Mouse (Mus musculus): ENCODE results near the gene Disp1. TPM values are rescaled to one million over a fixed set of nuclear protein-coding genes. Genes with fewer than 3 reads are reported as not detected.

The Disp1 gene
- polyA plus RNA-seq, 1 experiment from 2014 or later = 7.5 TPM

- Histone ChIP-seq H3K27ac (ENCODE audit: low read depth, low read length) (no peak overlapping the region), H3K9ac (ENCODE audit: low read depth, low read length) (no peak overlapping the region), H3K36me3 (ENCODE audit: control insufficient read depth, insufficient read depth, low read length) (no peaks in the 10 kb centered on the region), H3K4me3 (ENCODE audit: low read length) (no peak overlapping the region), H3K9me3 (ENCODE audit: control insufficient read depth, low read length) (no peaks in the 10 kb centered on the region), H3K4me2 (ENCODE audit: low read length) (no peak overlapping the region), H3K27me3 (replicated peaks; ENCODE audit: control insufficient read depth, insufficient read depth, low read length) (no peaks in the 10 kb centered on the region; the same call in 1 of the 2 replicates), H3K4me1 (ENCODE audit: control insufficient read depth, insufficient read depth, low read depth, low read length) (0 out of 2 replicates have a peak, but pooled peaks cover 2% of the 10 kb centered on the region)
- 54% methylated on average over 2 of the region's 2 CpGs for WGBS
- peak; percentile 58; the same call in 1 of the 2 replicates for ATAC-seq
Measured at GRCm38 (mm10) chr1:183055608-183056288, 165.6 kb downstream of the Disp1 start.

GRCm38 (mm10) chr1:183052663-183053062 is 168.7 kb downstream of the Disp1 start:
- Histone ChIP-seq H3K4me3 (ENCODE audit: low read length) (no peak overlapping the region), H3K27me3 (replicated peaks; ENCODE audit: control insufficient read depth, insufficient read depth, low read length) (no peaks in the 10 kb centered on the region; the same call in 1 of the 2 replicates), H3K36me3 (ENCODE audit: control insufficient read depth, insufficient read depth, low read length) (no peaks in the 10 kb centered on the region), H3K27ac (ENCODE audit: low read depth, low read length) (no peak overlapping the region), H3K9ac (ENCODE audit: low read depth, low read length) (no peak overlapping the region), H3K4me1 (ENCODE audit: control insufficient read depth, insufficient read depth, low read depth, low read length) (peaks cover 12% of the 10 kb centered on the region), H3K4me2 (ENCODE audit: low read length) (no peak overlapping the region), H3K9me3 (ENCODE audit: control insufficient read depth, low read length) (no peaks in the 10 kb centered on the region)
- WGBS = 76% methylated on average over 7 of the region's 7 CpGs
- ATAC-seq = no peak

DNA sequence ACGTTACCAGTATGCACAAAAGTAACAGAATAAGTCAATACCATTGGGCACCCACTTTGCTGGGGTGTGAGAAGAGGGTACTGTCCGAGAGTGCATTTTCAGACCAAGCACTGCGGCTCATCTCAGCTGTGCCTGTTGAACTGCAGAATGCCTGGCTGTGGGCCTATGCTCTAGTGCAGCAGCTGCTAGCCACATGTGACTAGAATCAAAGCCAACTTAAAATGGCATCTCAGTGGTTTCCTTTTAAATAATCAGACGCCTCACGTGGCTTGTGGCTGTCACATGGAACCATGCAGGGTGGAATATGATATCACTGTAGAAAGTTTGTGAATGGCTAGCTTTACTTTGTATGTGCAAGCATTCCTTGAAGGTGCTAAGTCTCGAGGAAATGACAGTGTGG is 172.0 kb downstream of the Disp1 start:
- ATAC-seq = peak; percentile 22; the same call in 1 of the 2 replicates
- peaks cover 20% of the 10 kb centered on the region for H3K4me1 ChIP-seq (ENCODE audit: control insufficient read depth, insufficient read depth, low read depth, low read length)
- no peak overlapping the region for H3K9ac ChIP-seq (ENCODE audit: low read depth, low read length)
- WGBS = 56% methylated on average over 6 of the region's 6 CpGs
- no peaks in the 10 kb centered on the region for H3K9me3 ChIP-seq (ENCODE audit: control insufficient read depth, low read length)
- H3K27me3 ChIP-seq (replicated peaks; ENCODE audit: control insufficient read depth, insufficient read depth, low read length) = peaks cover 3% of the 10 kb centered on the region; the same call in 1 of the 2 replicates
- no peaks in the 10 kb centered on the region for H3K36me3 ChIP-seq (ENCODE audit: control insufficient read depth, insufficient read depth, low read length)
- no peak overlapping the region for H3K27ac ChIP-seq (ENCODE audit: low read depth, low read length)
- no peak overlapping the region for H3K4me3 ChIP-seq (ENCODE audit: low read length)
- H3K4me2 ChIP-seq (ENCODE audit: low read length) = no peak overlapping the region

DNA sequence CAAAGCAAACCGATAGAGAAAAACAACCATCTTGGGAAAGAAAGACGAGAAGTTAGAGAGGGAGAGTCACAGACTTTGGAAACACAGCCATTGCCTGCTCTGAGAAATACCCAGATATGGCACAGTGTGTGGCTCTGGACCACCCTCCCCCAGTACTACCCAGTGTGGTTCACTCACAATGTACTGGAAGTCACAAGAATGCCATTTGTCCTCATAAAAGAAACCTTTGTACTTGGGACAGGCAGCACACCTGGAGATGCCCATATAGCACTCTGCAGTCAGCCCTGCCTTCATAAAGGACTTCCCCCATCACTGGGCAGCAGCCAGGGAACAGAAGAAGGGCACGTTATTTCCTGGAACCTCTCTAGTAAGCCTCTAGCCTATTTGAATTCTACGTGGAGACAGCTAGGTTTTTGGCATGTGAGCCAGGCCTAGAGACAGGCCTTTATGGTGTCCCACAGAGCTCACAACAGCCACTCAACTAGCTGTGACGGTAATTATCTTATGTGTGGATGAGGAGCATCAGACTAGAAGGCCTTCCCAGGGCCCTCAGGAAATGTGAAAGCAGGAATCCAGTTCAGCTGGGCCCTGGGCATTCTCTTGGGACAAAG is 173.3 kb downstream of the Disp1 start:
- ATAC-seq = peak; percentile 62; the same call in 1 of the 2 replicates
- Histone ChIP-seq H3K27ac (ENCODE audit: low read depth, low read length) (peak overlapping the region; percentile 30; the same call in 1 of the 2 replicates), H3K4me1 (ENCODE audit: control insufficient read depth, insufficient read depth, low read depth, low read length) (peaks cover 20% of the 10 kb centered on the region), H3K27me3 (replicated peaks; ENCODE audit: control insufficient read depth, insufficient read depth, low read length) (peaks cover 3% of the 10 kb centered on the region; the same call in 1 of the 2 replicates), H3K4me3 (ENCODE audit: low read length) (no peak overlapping the region), H3K36me3 (ENCODE audit: control insufficient read depth, insufficient read depth, low read length) (no peaks in the 10 kb centered on the region), H3K9me3 (ENCODE audit: control insufficient read depth, low read length) (no peaks in the 10 kb centered on the region), H3K9ac (ENCODE audit: low read depth, low read length) (no peak overlapping the region), H3K4me2 (ENCODE audit: low read length) (no peak overlapping the region)
- WGBS = 32% methylated on average over 5 of the region's 5 CpGs

DNA sequence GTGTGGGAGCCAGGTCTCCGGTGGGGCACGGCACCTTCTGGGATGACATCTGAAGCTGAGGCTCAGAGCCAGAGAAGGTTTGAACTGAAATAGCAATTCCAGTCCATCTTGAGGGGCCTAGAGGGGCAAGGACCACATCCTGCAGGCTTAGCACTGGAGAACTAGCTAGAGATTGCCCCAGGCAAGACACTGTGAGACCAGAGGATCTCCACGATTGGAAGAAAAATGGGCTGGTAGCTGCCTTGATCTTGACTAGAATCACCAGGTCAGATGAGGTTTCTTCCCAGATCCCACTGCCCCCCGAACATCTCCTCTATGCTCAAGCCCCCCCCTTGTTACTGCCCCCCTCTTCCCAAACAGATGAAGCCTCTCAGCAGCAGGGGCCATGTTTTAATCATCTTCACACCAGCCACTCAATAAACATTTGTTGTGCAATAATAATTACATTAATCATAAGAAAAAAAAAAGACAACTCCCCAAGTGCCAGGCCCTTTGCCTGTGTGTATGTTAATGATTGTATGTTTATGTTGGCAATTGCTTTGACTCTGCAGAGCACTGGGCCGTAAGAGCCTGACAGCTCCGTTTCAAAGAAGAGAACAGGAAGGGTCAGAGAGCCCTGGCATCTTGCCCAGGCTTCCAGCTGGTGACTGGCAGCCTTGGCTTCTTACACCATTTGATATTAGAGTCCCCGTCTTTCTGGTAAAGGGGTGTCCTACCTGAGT is 174.0 kb downstream of the Disp1 start:
- WGBS = 25% methylated on average over 7 of the region's 7 CpGs
- Histone ChIP-seq H3K27me3 (replicated peaks; ENCODE audit: control insufficient read depth, insufficient read depth, low read length) (0 out of 2 replicates have a peak, but pooled peaks cover 3% of the 10 kb centered on the region), H3K9ac (ENCODE audit: low read depth, low read length) (no peak overlapping the region), H3K36me3 (ENCODE audit: control insufficient read depth, insufficient read depth, low read length) (no peaks in the 10 kb centered on the region), H3K4me1 (ENCODE audit: control insufficient read depth, insufficient read depth, low read depth, low read length) (peaks cover 20% of the 10 kb centered on the region), H3K9me3 (ENCODE audit: control insufficient read depth, low read length) (no peaks in the 10 kb centered on the region), H3K4me3 (ENCODE audit: low read length) (no peak overlapping the region), H3K27ac (ENCODE audit: low read depth, low read length) (no peak overlapping the region), H3K4me2 (ENCODE audit: low read length) (no peak overlapping the region)
- 0 out of 2 replicates have a peak, but pooled peaks have one; percentile 45 for ATAC-seq

- WGBS = 33% methylated on average over 12 of the region's 12 CpGs
- no peak overlapping the region for H3K4me3 ChIP-seq (ENCODE audit: low read length)
- ATAC-seq = no peak
- peaks cover 20% of the 10 kb centered on the region for H3K4me1 ChIP-seq (ENCODE audit: control insufficient read depth, insufficient read depth, low read depth, low read length)
- H3K36me3 ChIP-seq (ENCODE audit: control insufficient read depth, insufficient read depth, low read length) = no peaks in the 10 kb centered on the region
- no peak overlapping the region for H3K9ac ChIP-seq (ENCODE audit: low read depth, low read length)
- no peak overlapping the region for H3K4me2 ChIP-seq (ENCODE audit: low read length)
- H3K9me3 ChIP-seq (ENCODE audit: control insufficient read depth, low read length) = peaks cover 3% of the 10 kb centered on the region; the same call in 1 of the 2 replicates
- H3K27ac ChIP-seq (ENCODE audit: low read depth, low read length) = no peak overlapping the region
- 0 out of 2 replicates have a peak, but pooled peaks cover 3% of the 10 kb centered on the region for H3K27me3 ChIP-seq (replicated peaks; ENCODE audit: control insufficient read depth, insufficient read depth, low read length)
Measured at GRCm38 (mm10) chr1:183046081-183046480, 175.2 kb downstream of the Disp1 start.

DNA sequence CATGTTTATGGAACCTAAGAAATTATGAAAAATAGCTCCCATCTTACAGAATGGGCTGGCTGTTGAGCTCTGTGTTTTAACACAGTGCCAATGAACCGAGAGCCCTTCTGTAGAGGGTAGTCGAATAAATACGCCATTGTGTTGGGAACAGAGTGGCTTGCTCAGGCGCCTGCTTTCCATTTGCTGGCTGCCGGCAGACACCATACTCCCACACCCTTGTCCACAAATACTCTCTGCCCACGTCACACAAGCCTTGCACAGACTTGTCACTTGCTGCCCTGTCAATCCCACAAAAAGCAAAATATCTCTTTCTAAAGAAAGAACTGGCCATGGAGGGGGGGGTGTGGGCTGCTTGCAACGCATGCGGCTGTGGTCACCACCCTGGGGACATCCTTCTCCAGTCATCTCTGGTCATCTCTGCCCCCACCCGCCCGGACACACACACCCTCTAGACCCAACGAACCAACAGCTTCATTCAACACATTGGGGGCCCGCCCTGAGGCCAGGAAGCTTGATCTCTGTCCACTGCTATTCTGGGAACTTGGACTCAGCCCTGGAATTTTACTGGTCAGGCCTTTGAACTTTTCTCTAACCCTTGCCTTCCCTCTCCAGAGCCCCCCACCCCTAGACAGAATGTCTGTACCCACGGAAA is 178.0 kb downstream of the Disp1 start:
- no peak overlapping the region for H3K9ac ChIP-seq (ENCODE audit: low read depth, low read length)
- peaks cover 3% of the 10 kb centered on the region; the same call in 1 of the 2 replicates for H3K9me3 ChIP-seq (ENCODE audit: control insufficient read depth, low read length)

GRCm38 (mm10) chr1:183041703-183042102 is 179.6 kb downstream of the Disp1 start:
- Histone ChIP-seq H3K4me3 (ENCODE audit: low read length) (no peak overlapping the region), H3K9ac (ENCODE audit: low read depth, low read length) (no peak overlapping the region), H3K36me3 (ENCODE audit: control insufficient read depth, insufficient read depth, low read length) (no peaks in the 10 kb centered on the region), H3K4me2 (ENCODE audit: low read length) (no peak overlapping the region), H3K4me1 (ENCODE audit: control insufficient read depth, insufficient read depth, low read depth, low read length) (peaks cover under 1% of the 10 kb centered on the region; the same call in 1 of the 2 replicates), H3K27me3 (replicated peaks; ENCODE audit: control insufficient read depth, insufficient read depth, low read length) (0 out of 2 replicates have a peak, but pooled peaks cover 3% of the 10 kb centered on the region), H3K27ac (ENCODE audit: low read depth, low read length) (no peak overlapping the region), H3K9me3 (ENCODE audit: control insufficient read depth, low read length) (peaks cover 3% of the 10 kb centered on the region; the same call in 1 of the 2 replicates)
- ATAC-seq = no peak
- WGBS = 68% methylated on average over 6 of the region's 7 CpGs

More for the DNA sequence above, 178.0 kb downstream of the Disp1 start:
- Histone ChIP-seq H3K36me3 (ENCODE audit: control insufficient read depth, insufficient read depth, low read length) (no peaks in the 10 kb centered on the region), H3K27ac (ENCODE audit: low read depth, low read length) (no peak overlapping the region), H3K4me1 (ENCODE audit: control insufficient read depth, insufficient read depth, low read depth, low read length) (peaks cover 16% of the 10 kb centered on the region), H3K4me3 (ENCODE audit: low read length) (no peak overlapping the region), H3K4me2 (ENCODE audit: low read length) (no peak overlapping the region), H3K27me3 (replicated peaks; ENCODE audit: control insufficient read depth, insufficient read depth, low read length) (0 out of 2 replicates have a peak, but pooled peaks cover 3% of the 10 kb centered on the region)
- 71% methylated on average over 13 of the region's 13 CpGs for WGBS
- 0 out of 2 replicates have a peak, but pooled peaks have one; percentile 16 for ATAC-seq

Measured in hindbrain, embryonic 16.5 days (tissue).